Mouse (Mus musculus): Measurements from ENCODE around the gene Mettl23. TPM values are rescaled to one million over a fixed set of nuclear protein-coding genes. Genes with fewer than 3 reads are reported as not detected.
"Not testable (repeated sequence)": the region's sequence is repeated elsewhere in the genome, so short reads cannot be mapped to it uniquely, and the experiment has no call there.

The Mettl23 gene
- total RNA-seq, 2 experiments from 2014 or later, result 27.3 to 30.0 TPM

DNA sequence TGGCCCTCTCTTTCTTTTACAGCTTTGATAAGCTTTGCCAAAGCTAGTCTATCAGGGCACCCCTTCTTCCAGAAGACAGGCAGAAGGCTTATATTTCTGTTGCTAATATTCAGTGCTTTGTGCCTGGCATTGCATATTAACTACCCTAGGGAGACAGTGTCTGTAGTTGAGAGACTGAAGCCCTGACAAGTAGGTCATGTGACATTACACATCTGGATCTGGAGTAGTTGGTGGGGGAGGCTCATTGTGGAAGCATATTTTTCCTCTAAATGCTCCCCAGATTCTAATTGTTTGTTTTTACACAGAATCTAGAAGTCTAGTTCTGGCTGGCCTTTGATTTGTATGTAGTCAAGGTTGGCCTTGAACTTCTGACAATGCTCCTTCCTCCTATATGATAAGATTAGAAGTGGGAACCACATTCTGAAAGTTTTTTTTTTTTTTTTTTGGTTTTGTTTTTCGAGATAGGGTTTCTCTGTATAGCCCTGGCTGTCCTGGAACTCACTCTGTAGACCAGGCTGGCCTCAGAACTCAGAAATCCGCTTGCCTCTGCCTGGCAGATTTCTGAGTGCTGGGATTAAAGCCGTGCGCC is 3.6 kb downstream of the Mettl23 start:
- DNase-seq (ENCODE audit: low spot score in 2 of 2), result no peak

DNA sequence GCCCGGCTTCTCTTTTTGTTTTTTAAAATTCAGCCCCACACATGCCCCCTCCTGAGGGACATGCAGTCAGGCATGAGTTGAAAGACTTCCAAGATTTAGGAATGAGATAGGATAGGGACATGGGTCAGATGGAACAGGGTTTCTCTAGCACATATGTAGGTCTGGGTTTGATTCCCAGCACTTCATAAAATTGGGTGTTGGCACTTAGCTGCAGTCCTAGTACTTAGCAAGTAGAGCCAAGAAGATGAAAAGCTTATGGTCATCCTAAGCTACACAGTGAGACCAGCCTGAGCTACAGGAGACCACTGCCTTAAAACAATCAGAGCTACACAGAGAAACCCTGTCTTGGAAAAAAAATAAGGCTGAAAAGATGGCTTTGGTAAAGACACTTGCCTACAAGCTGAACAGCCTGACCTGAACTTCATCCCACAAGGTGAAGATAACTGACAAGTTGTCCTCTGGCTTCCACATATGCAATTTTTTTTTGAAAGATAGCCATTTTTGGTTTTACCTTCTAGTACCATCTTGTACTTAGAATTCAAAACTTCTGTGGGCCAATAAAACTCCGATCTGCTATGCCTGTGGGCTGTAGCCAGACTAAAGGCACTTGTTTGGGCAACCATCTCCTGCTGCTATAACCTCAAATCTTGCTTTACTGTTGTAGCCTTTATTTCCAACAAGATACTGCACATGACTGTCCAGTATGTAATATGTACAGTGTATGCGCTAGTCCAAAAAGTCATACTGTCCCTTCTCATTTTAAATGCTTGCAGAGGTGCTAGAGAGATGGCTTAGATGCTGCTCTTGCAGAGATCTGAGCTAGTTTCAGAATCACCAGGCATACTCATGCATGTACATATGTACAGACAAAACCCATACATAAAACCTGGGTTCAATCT is 4.4 kb downstream of the Mettl23 start:
- DNase-seq (ENCODE audit: low spot score in 2 of 2), result no peak

DNA sequence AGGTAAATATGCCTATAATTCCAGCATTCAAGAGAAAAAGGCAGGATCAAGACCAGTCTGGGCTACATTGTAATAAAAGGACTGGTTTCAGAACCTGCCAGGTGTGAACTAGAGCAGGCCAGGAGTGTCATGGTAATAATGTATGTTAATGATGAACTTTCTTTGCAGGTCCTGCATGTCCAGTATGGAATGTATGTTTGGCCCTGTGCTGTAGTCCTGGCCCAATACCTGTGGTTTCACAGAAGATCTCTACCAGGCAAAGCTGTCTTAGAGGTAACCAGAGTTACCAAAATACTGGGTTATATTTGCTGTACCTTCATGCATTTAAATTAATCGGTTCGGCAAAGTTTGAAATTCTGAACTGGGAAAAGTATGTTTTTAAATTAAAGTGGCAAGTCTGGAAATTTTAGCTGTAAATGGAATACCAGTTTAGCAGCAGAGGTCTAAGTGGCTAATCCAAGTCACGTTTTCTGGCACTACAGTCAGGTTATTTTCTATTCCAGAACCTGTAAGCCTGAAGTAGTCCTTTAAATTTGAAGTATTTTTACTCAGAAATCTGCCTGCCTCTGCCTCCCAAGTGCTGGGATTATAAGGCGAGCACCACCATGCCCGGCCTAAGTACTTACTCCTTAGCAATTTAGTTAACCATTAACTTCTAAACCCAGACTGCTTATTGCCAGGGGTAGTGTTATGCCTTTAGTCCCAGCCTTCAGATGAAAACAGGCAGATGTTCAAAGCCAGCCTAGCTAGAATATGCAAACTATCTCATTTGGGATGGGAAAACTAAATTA is 5.2 kb downstream of the Mettl23 start:
- no peak for DNase-seq (ENCODE audit: low spot score in 2 of 2)

DNA sequence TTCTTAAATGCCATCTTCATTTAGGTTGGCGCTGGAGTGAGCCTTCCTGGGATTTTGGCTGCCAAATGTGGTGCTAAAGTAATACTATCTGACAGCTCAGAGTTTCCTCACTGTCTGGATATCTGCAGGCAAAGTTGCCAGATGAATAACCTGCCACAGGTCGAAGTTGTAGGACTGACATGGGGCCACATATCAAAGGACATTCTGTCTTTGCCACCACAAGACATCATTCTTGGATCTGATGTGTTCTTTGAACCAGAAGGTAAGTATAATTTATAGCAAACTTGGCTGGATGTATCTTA is 5.8 kb downstream of the Mettl23 start:
- not testable (repeated sequence) for DNase-seq (ENCODE audit: low spot score in 2 of 2)

DNA sequence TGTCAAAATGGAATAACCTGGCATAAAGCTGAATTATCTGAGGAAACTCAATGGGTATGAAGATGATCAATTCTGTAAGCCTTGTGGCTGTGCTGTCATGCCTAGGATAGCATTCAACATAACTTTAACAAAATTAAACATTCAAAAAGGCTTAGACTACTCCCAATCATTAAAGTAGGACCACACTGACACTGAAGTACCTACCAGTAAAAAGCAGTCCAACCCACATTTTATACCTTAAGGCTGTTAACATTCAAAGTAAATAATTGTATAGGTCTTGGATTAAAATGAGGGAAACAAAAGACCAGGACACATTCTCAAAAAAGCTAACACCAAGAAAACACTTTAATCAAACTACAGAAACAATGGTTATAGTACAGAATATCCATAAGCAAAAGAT is 6.5 kb downstream of the Mettl23 start:
- DNase-seq (ENCODE audit: low spot score in 2 of 2), result no peak

DNA sequence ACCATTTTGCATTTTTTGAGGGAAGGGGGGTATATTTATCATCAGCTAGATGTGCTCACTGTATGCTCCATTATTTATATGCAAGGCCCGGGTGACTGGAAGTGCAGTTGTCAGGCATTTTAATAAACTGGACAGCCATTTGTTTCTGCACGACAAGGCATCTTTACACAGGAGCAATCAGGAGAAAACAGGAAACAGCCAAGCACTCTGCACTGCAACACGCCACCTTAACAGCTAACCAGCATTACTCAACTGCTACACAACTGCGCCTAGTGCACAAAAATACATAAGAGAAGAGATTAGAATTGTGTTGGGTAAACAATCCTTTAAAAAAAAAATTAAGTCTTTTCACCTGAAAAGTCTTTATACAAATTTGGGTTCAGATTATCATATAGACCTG is 7.0 kb downstream of the Mettl23 start:
- DNase-seq (ENCODE audit: low spot score in 2 of 2), result no peak

DNA sequence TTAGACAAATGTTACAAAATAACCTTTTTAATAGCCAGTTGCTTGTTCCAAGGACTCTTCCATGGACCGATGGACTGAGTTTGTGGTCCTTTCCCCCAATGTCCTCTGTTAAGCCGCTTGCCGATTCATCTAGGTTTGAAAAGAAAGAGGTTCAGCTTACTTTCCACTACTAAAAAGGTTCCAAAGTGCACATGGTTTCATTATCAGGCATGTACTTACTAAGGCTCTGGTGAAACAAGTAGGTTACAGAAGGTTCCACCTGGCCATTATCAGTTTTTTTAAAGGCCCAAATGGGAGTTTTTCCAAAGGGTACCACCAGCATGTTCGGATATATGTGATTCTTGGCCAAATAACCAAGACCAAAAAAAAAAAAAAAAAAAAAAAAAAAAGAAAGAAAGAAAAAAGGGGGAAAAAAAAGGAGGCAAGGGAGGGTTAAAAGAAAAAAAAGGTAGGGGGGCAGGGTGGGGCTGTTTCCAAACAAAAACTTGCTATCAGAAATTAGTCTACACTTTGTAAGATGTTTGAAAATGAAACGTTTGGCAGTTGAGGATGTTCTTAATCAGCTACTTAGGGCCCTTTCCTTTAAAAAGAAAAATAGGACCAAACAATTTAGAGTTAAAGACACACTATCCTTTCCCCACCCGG is 7.9 kb downstream of the Mettl23 start:
- no peak for DNase-seq (ENCODE audit: low spot score in 2 of 2)

DNA sequence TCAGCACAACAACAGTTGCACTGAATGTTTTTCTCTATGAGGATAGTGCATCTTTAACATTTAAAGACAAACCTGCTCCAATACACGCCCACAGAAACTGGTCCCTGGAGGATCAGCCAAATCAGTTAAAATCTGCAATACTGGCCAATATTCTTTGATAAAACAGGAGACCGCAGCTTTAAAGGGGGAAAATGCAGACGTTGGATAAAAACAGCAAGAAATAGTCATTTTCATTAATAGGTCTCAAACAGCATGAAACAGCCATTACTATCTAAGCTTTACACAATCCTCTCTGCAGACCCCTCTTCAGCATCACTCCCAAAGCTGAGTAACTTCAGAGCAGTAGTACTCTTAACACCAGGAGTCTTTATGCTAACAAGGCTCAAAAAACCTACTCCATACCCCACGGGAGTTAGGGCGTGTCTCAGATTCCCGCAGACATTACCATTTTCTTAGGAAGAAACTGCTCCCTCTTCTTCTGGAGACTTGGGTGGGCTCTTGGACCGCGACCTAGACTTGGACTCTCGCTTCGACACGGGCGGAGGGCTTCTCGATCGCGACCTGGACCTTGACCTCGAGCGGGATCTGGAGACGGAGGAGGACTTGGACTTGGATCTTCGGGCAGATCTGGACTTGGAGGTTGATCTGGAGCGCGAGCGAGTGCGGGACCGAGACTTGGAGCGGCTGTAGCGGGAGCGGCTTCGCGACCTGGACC is 8.7 kb downstream of the Mettl23 start:
- DNase-seq (ENCODE audit: low spot score in 2 of 2), result peak in 1 of 2 experiments; percentile 31

DNA sequence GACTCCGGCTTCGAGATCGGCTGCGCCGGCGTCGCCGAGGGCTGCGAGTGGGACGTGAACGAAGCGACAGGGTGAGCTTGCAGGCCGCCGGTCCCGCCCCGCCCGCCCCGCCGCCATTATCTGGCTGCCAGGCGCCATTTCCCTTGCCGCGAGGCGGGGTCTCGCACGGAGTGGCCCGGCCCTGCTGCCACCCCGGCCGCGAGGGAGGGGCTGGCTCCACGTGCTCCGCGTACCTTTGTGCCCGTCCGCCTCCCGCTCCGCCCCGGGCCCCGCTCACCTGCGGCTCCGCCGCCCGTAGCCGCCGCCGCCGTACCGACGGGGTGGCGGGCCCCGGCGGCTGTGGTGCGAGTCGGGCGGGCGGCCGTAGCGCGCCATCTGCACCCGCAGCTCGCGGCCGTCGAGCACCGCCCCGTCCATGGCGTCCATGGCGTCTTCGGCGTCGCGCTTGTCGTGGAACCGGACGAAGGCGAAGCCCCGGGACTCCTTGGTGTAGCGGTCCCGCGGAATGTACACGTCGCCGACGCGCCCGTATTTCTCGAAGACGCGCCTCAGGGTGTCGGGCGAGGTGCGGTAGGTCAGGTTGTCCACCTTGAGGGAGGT is 9.3 kb downstream of the Mettl23 start, which contains the start of gene Mfsd11:
Gene Mfsd11, plus strand, starts transcription at position 150 of the 600 bp plus-strand sequence.
- DNase-seq (ENCODE audit: low spot score in 2 of 2), result peak; percentile 71 to 72

DNA sequence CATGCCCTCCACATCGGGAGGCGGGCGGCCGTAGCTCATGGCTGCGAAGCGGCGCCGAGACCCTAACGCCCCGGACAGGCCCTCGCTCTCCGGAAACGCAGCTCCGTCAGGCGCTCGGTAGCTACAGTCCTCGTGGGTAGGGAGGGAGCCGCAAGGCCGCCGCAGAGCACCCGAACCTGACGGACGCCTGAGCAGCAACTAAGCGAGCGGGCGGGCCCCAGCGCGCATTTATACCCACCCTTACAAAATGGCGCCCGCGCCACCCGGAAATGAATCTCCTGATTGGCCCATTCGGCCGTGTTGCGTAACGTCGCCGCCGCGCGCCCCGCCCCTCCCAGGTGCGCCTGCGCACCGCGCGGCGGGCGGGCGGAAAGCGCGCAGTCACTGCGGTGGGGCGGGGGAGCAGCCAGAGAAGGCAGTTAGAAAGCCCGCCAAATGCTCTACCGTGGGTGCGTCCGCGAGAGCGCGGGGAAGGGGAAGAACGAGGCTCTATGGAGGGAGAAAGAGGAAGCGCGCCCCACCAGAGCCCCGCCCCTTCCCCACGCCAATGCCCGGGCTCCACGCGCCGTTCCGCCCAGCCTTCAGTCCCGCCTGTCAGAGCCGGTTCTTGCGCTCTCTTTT is 9.9 kb downstream of the Mettl23 start, which contains the start of gene Srsf2:
Gene Srsf2, minus strand, starts transcription at position 204 of the 621 bp plus-strand sequence.
- DNase-seq (ENCODE audit: low spot score in 2 of 2), result peak; percentile 98 to 99

DNA sequence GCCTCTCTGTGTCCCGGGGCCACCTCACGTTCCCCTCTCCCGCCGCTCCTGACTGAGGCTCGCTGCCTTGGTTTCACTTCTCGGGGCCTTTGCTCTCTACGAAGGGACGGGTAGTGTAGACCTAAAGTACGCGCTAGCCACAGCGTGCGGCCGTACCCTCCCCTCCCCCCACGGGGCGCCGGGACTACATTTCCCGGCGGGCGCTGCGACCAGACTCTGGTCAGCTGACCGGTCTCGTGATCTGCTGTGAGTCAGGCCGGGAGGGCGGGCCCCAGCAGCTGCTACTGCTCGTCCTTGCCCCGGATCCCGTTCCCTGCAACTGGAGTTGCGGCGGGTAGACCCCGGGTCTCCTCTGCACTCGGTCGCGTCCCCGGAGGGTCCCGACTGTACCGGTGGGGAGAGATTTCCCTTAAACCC is 10.4 kb downstream of the Mettl23 start:
- DNase-seq (ENCODE audit: low spot score in 2 of 2), result peak in 1 of 2 experiments; percentile 98

DNA sequence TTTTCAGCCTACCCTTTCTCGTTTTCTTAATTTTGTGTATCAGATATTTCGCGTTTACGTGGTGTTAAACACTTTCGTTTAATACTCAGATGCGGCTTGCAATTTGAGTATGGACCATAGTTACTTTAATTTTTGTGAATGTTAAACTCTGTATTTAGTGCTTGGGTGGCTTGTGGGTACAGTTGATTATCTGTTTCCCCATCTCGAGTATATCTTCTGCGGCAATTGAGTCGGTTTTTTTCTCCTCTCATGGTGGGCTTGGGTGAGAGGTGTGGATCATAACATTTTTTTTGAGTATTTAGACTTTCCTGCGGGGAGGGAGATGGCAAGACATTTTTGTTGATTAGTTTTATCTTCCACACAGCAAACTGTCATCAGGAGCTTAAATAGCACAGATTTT is 11.2 kb downstream of the Mettl23 start:
- no peak for DNase-seq (ENCODE audit: low spot score in 2 of 2)

DNA sequence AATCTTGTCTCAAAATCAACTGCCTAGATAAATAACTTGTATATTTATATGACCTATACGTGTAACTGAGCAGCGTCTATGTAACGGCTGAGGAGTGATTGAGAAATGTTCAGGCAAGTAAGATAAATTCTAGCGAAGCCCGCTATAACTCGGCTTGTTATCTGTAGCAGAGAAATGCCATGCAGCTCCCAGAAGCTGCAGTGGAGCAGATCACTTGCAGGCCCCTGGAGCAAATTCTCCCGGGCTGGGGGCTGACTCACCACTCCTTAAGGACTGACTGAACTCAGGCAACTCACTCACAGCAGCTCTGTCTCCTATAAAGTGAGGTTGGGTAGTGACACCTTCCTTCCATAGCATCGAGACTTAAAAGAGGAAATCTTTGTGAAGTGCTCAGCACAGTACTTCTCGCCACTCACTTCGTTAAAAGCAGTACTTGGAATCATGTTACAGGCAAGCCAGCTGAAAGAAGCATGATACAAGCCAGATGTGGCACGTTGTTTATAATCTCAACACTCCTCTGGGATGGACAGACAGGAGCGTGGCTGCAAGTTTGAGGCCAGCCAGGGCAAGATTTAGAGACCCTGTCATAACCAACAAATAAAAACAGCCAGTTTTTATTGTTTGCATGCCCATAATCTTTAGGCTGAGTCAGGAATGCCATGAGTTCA is 14.2 kb downstream of the Mettl23 start:
- no peak for DNase-seq (ENCODE audit: low spot score in 2 of 2)

DNA sequence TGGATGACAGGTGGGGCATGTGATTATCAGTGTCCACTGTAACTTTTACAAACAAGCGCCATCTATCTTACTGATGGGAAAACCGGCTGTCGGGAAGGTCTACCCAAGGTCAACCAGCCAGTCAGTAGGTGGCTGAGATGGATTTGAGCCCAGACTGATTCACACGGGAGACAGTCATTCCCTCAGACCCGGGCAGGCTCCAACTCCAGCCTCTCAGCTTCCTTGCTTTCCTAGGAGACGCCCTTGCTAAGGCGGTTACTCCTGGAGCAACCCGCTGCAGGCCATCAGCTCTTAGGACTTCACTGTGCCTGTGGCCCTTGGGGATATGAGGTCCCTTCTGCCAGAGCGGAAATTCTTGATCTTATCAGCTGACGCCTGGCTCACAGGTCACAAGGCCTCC is 21.4 kb downstream of the Mettl23 start:
- no peak for DNase-seq (ENCODE audit: low spot score in 2 of 2)

DNA sequence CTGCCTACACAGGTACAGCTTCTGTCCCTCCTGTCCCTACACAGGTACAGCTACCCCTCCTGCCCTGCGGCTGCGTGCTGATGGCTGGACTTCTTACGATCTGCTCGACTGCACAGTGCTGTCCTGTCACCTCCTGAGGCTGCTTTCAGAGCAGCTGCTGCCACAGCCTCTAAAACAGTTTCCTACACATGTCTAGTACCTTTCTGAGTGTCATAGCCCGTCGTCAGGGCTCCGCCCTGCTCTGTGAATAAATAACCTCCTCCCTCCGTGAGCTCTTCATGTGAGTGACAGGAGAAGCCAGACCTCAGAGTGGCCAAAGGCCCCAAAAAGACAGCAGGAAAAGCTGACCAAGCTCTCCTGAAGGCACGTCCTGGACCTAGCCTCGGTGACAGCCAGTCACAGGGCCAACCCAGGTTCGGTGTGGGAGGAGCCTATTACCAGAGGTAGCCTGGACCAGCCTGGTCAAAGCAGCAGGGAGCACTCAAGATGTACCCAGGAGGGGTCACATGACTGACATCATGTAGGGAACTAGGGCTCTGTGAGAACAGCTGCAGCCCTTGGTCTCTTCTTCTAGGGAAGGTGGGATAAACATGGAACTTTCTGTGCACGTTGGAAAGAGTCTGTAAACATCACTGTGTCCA is 23.0 kb downstream of the Mettl23 start:
- no peak for DNase-seq (ENCODE audit: low spot score in 2 of 2)

DNA sequence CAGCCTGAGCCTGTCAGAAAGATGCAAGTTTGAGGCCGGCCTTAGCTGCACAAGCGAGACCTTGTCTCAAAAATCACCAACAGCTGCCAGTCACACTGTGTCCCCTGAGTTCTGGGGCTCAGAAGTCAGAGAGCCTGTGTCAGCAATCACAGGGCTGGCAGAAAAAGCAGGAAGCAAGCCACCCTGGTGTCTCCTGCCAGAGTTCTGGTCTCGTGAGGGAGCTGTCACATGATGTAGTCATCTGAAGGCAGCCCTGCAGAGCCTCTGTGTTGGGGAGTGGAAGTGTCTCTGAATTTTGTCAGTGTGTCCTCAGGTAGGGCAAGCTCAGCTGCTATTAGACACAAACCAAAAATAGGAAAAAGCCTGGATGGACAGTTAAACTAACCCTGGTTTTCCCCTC is 25.1 kb downstream of the Mettl23 start:
- no peak for DNase-seq (ENCODE audit: low spot score in 2 of 2)

DNA sequence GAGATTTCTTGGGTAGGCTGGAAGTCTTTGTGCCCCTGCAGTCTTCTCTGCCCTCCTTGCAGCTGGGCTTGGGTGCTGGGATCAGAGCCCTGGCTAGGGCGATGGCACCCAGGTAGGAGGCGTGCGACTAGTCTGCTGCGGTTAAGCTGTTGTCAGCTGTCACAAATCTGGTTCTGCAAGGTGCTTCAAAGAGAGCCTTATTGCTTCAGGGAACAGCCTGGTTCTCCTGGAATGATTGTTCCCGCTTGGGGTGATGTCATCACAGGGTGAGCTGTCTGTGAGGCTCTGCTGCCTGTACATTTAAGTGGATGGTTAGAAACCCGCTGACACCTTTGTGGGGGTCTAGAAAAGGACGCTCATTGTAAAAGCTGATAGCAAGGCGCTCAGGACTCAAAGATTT is 26.1 kb downstream of the Mettl23 start:
- no peak for DNase-seq (ENCODE audit: low spot score in 2 of 2)

DNA sequence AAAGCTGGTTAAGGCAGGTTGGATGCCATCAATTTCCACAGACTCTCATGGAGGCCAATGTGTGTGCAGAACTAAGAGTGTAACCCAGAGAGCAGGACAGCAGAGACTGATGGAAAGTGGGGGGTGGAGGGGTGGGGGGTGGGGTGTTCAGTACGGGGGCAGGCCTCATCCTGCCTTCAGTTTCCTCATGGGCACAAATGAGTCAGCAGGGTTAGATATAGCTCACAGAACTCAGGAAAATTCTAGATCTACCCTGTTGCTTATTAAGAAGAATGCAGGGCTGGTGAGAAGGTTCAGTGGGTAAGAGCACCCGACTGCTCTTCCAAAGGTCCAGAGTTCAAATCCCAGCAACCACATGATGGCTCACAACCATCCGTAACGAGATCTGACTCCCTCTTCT is 26.6 kb downstream of the Mettl23 start:
- DNase-seq (ENCODE audit: low spot score in 2 of 2), result no peak

DNA sequence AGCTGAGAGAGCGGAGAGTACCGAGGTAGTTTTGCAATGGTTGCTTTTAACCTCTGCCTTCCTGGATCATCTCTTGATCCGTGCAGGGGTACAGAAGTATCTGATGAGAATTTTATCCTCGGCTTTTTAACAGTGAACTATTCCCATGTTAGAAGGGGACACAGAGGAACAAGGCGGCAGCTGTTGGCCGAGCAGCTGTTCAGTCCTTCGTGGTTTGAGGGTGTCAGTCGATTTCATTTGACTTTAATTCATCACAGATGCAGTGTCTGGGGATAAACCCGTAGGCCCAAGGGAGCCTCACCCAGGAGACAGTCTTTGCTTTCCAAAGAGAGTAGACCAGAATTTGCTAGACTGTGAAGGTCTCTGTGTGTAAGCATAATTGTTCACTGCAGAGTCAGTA is 28.5 kb downstream of the Mettl23 start:
- no peak for DNase-seq (ENCODE audit: low spot score in 2 of 2)

All from layer of hippocampus, postnatal 14 days (tissue).